Mouse (Mus musculus) leukemia stem cell, adult 10-12 weeks (primary cell): ENCODE data around the gene Ism2. TPM values are rescaled to one million over a fixed set of nuclear protein-coding genes. Genes with fewer than 3 reads are reported as not detected.

Experiments
- polyA plus RNA-seq: library from polyadenylated mRNA; stranded (reverse); fragments of >175 nt; gene quantifications from 2 replicates; pipeline ENCODE4 v1.2.3, GENCODE M21; 2012; ENCODE audit warnings: low replicate concordance

The Ism2 gene
- polyA plus RNA-seq = not detected in 2 replicates

DNA sequence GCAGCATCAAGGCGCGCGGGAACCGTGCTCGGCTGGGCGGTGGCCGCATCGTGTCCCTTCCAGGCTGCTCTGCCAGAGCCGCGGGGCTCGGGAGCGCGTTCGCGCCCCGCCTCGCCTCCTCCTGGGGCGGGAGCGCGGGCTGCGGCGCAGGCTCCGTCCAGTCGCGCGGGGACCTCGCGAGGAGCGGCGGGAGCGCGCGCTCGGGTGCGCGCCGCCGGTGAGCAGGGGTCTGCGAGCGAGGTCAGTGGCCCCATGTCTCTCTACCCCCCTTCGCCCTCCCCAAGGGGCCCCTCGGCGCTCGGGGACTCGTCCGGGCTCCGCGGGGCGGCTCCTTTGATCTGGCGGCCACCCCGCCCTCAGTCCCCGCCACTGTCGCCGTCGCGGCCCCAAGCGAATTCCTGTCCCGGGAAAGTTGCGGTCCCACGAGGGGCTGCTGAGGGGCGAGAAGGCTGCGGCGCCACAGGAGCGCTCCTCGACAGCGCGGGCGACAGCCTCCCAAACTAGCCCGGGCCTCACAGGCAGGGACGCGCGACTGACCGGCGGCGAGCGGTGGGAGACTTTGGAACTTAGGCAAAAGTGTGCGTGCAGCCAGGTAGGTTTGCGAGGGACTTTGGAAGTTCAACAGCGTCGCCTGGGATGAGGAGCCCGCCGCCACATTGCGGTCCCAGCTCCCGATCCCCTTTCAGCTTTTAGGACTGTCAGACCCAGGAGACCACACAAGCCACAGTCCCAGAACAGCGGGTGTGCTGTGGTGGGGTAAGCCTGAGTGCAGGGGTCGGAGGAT lies at the start of gene Ism2:
Ism2 (minus strand) TSS at position 49 of the 784 bp plus-strand sequence.

DNA sequence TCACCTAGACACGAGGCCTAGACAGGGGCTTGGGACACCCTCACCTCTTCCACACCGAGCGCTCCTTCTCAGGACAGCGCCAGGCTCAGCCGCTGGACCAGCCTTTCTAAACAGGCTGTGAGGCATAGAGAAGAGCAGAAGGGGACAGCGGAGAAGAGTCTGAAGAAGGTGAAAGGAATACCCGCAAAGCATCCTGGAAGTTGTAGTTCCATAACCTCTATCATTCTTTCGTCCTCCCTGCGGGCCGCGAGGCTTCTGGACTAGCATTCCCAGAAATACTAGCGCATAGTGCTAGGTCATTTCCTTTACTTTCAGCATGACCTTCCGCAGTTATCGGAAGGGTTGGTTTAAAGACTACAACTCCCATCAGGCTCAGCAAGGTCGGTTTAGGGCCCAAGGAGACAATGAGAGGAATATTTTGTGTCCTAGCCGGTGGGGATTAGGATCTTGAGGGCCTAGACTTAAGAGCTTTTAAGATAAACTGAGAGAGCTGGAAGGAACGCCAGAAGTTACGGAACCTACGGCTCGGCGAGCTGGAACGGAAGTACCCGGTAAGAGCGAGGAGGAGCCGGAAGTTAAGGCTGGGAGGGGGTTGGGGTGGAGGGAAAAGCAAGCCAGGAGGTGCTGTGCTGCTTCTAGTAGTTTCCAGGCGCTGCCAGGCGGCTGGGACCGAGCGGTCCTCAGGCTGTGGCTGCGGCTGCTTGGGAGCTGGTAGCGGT lies 33.2 kb downstream of the Ism2 start, which contains the start of the genes Vipas39 and Ahsa1:
Vipas39 (minus strand) TSS at position 149 of the 719 bp plus-strand sequence.
Ahsa1 (plus strand) TSS at position 372 of the 719 bp plus-strand sequence.

DNA sequence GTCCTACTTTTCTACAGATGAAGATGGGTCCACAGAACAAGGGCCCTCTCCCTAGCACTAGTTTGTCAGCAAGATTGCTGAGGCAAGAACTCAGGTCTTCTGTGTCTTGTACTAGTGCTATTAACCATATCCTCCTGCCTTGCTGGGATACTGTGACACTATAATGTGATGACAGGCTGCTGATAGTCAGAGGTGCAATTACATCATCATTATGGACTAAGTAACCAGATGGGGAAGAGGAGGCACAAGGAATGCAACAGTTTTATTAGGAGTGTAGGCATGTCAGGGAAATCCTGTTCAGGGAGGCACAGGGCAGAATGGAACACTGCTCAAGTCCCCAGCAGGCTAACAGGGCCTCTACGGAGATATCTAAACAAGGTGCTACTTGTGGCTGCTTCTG lies 60.9 kb downstream of the Ism2 start, which contains the start of gene Noxred1:
Noxred1 (minus strand) TSS at position 101 of the 400 bp plus-strand sequence.

Other genes starting within 250 kb of the Ism2 start
- 0.15 TPM in 1 of 2 replicates, not detected in the other for gene Ngb, start 197.2 kb downstream of the Ism2 start, polyA plus RNA-seq
- gene Gstz1, start 152.5 kb downstream of the Ism2 start, polyA plus RNA-seq = 3.1 and 5.9 TPM in 2 replicates
- gene Pomt2, start 151.7 kb downstream of the Ism2 start, polyA plus RNA-seq = 3.3 and 6.6 TPM in 2 replicates
- not detected in 2 replicates for gene Samd15, start 100.0 kb downstream of the Ism2 start, polyA plus RNA-seq
- gene Tmed8, start 99.3 kb downstream of the Ism2 start, polyA plus RNA-seq = 1.0 and 1.5 TPM in 2 replicates
- gene Noxred1, start 61.0 kb downstream of the Ism2 start, polyA plus RNA-seq = not detected in 2 replicates
- 0.61 and 0.76 TPM in 2 replicates for gene Vipas39, start 33.4 kb downstream of the Ism2 start, polyA plus RNA-seq
- 65.5 and 69.7 TPM in 2 replicates for gene Ahsa1, start 33.2 kb downstream of the Ism2 start, polyA plus RNA-seq
- gene Sptlc2, start 88.7 kb upstream of the Ism2 start, polyA plus RNA-seq = 13.0 and 15.6 TPM in 2 replicates
- 0.73 TPM in 1 of 2 replicates, not detected in the other for gene Slirp, start 144.2 kb upstream of the Ism2 start, polyA plus RNA-seq
- gene Alkbh1, start 144.3 kb upstream of the Ism2 start, polyA plus RNA-seq = 43.7 and 55.6 TPM in 2 replicates
- 2.6 and 14.1 TPM in 2 replicates for gene Snw1, start 172.6 kb upstream of the Ism2 start, polyA plus RNA-seq
- not detected in 2 replicates for gene Gm5788, start 195.0 kb upstream of the Ism2 start, polyA plus RNA-seq
- not detected in 2 replicates for gene Gm8300, start 214.6 kb upstream of the Ism2 start, polyA plus RNA-seq